Mouse (Mus musculus) neural tube, embryonic 13.5 days (tissue): ENCODE data around the gene AI837181. TPM values are rescaled to one million over a fixed set of nuclear protein-coding genes. Genes with fewer than 3 reads are reported as not detected.
A peak's percentile ranks its signal among the peaks of the same experiment; 100 is the strongest.
"Not testable (repeated sequence)": the region's sequence is repeated elsewhere in the genome, so short reads cannot be mapped to it uniquely, and the experiment has no call there.

ENCODE experiments used
- ATAC-seq: fragments of 200-750 bp; cut with Nextera tagmentation; 2 replicates; pipeline ENCODE4 v1.8.0; 2017; ENCODE audit warnings: low read depth, mild to moderate bottlenecking, moderate TSS enrichment, moderate library complexity
- H3K27ac ChIP-seq: fragments of 300-500 bp; sonication (generic); replicated peaks from 2 replicates; pipeline ENCODE4 v1.5.1; 2015; ENCODE audit warnings: moderate library complexity, mild to moderate bottlenecking, inconsistent platforms
- H3K27me3 ChIP-seq: fragments of 300-500 bp; sonication (generic); 2 replicates; pipeline ENCODE4 v1.6.1; 2015; ENCODE audit warnings: mild to moderate bottlenecking, inconsistent platforms
- H3K36me3 ChIP-seq: fragments of 300-500 bp; sonication (generic); 2 replicates; pipeline ENCODE4 v1.6.1; 2015; ENCODE audit warnings: mild to moderate bottlenecking, inconsistent platforms
- H3K4me1 ChIP-seq: fragments of 300-500 bp; sonication (generic); replicated peaks from 2 replicates; pipeline ENCODE4 v1.6.1; 2015; ENCODE audit warnings: inconsistent platforms
- H3K4me2 ChIP-seq: fragments of 300-500 bp; sonication (generic); 2 replicates; pipeline ENCODE4 v1.6.1; 2015; ENCODE audit warnings: inconsistent platforms, mild to moderate bottlenecking, moderate library complexity
- H3K4me3 ChIP-seq: fragments of 300-500 bp; sonication (generic); 2 replicates; pipeline ENCODE4 v1.5.1; 2015; ENCODE audit warnings: mild to moderate bottlenecking, inconsistent platforms
- H3K9ac ChIP-seq: fragments of 300-500 bp; sonication (generic); 2 replicates; pipeline ENCODE4 v1.6.1; 2015; ENCODE audit warnings: moderate library complexity, mild to moderate bottlenecking, inconsistent platforms
- H3K9me3 ChIP-seq: fragments of 300-500 bp; sonication (generic); 2 replicates; pipeline ENCODE4 v1.6.1; 2016; ENCODE audit warnings: inconsistent platforms
- WGBS: fragments of 180-500 bp; shearing (Covaris S2); methylation state at CpG from one replicate; pipeline ENCODE4 v1.1.7; 2015; 5-methylcytosine and 5-hydroxymethylcytosine counted together
- polyA plus RNA-seq: library from polyadenylated mRNA; unstranded; fragments of >200 nt; fragmentation: Nextera tagmentation; extraction: Ambion mirVana; gene quantifications from 2 replicates; pipeline ENCODE4 v1.2.1, GENCODE M21; 2015

AI837181 gene
- polyA plus RNA-seq, 1 experiment from 2014 or later, result 75.5 TPM

DNA sequence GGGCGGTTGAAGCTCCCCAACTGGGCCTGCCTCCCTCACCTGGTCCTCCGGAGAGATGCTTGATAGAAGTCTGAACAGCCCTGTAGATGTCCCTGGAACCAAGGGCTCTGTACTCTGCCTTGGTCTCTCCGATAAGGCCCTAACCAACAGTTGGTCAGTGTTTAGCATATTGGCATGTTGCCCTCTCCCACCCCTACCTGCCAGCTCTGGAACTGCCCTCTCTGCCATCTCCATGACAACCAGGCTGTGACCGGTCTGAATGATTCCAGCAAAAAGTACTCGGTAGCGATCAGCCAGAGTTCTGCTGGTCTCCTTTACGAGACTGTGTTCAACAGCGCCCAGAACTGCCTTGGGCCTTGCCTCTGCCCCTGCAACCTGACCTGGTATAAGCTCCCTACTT, 22.7 kb upstream of the AI837181 start, which contains the start of gene Tsga10ip:
Tsga10ip (minus strand) TSS at position 234 of the 400 bp plus-strand sequence.
- no peaks in the 10 kb centered on the region for H3K27me3 ChIP-seq
- no peak within 1 kb of the TSS for H3K4me2 ChIP-seq
- no peak within 1 kb of the TSS for H3K4me3 ChIP-seq
- H3K36me3 ChIP-seq, result no peaks in the 10 kb centered on the region
- no peak within 1 kb of the TSS for H3K9ac ChIP-seq
- no peak for ATAC-seq
- WGBS, result 73% methylated on average over 8 of the region's 8 CpGs
- H3K9me3 ChIP-seq, result no peaks in the 10 kb centered on the region
- peaks cover 6% of the 10 kb centered on the region for H3K4me1 ChIP-seq
- no peak within 1 kb of the TSS for H3K27ac ChIP-seq

DNA sequence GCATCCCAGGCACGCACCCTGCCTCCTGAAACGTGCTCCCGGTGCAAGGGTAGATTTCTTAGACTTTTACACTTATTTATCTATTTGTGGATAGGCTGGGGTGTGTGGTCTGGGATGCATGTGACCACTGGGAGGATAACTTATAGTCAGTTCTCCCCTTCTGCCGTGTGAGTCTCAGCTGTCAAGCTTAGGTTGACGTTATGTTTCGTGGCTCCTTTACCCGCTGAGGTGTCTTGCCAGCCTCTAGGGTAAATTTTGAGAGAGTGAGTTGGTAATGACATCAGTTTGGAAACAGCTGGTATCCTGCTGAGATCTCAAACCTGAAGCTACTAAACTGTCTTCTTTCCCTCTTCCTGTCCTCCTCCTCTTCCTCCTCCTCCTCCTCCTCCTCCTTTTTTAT, 19.0 kb upstream of the AI837181 start:
- Histone ChIP-seq H3K27ac (peak overlapping the region; percentile 57), H3K4me1 (peaks cover 19% of the 10 kb centered on the region), H3K4me3 (peak overlapping the region; percentile 35), H3K27me3 (no peaks in the 10 kb centered on the region), H3K9ac (peak overlapping the region; percentile 59), H3K36me3 (no peaks in the 10 kb centered on the region), H3K4me2 (peak overlapping the region; percentile 60), H3K9me3 (no peaks in the 10 kb centered on the region)
- ATAC-seq, result no peak
- WGBS, result 27% methylated on average over 7 of the region's 7 CpGs

DNA sequence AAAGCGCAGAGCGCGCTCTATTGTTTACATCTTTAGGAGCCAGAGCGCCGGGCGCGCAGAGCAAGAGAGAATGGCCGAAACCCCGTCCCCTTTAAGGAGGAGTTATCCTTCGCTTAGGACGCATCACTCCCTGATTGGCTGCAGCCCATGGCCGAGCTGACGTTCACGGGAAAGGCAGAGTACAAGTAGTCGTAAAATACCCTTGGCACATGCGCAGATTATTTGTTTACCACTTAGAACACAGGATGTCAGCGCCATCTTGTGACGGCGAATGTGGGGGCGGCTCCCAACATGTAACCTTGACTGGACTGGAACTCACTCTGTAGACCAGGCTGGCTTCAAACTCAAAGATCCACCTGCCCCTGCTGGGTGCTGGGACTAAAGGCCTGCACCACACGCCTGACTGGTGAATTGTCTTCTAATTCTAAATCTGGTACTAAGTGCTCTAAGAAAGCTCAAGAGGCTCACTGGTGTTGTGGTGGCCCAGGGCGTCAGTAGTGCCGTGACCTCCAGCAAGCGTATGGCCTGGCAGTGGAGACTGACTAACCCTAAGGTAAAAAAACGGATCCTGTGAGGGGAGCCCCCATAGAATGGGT, 18.3 kb upstream of the AI837181 start:
- H3K27me3 ChIP-seq, H3K36me3 ChIP-seq, H3K9me3 ChIP-seq: not testable (repeated sequence)
- peak overlapping the region; percentile 83 for H3K9ac ChIP-seq
- WGBS, result 13% methylated on average over 24 of the region's 25 CpGs
- peak overlapping the region; percentile 91 for H3K27ac ChIP-seq
- peak overlapping the region; percentile 76 for H3K4me2 ChIP-seq
- H3K4me1 ChIP-seq, result peaks cover 19% of the 10 kb centered on the region
- H3K4me3 ChIP-seq, result peak overlapping the region; percentile 59
- ATAC-seq, result peak; percentile 91

DNA sequence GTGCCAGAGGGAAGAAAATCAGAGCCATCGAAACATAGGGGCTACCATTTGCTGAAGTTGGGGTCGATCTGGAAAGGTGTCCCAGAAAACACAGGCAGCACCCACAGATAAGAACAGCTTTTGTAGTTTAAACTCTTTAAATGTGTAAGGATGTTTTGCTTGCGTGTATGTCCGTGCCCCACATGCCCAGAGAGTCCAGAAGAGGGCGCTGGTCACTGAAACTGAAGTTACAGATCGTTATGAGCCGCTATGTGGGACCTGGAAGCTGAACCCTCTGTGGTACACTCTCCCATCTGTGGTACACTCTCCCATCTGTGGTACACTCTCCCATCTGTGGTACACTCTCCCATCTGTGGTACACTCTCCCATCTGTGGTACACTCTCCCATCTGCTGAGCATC, 17.8 kb upstream of the AI837181 start:
- WGBS, result 22% methylated on average over 7 of the region's 7 CpGs
- H3K27me3 ChIP-seq, result no peaks in the 10 kb centered on the region
- peak overlapping the region; percentile 91 for H3K27ac ChIP-seq
- no peaks in the 10 kb centered on the region for H3K36me3 ChIP-seq
- H3K4me1 ChIP-seq, result peaks cover 19% of the 10 kb centered on the region
- peak overlapping the region; percentile 83 for H3K9ac ChIP-seq
- ATAC-seq, result peak; percentile 64
- H3K4me2 ChIP-seq, result peak overlapping the region; percentile 76
- H3K4me3 ChIP-seq, result peak overlapping the region; percentile 59
- no peaks in the 10 kb centered on the region for H3K9me3 ChIP-seq

DNA sequence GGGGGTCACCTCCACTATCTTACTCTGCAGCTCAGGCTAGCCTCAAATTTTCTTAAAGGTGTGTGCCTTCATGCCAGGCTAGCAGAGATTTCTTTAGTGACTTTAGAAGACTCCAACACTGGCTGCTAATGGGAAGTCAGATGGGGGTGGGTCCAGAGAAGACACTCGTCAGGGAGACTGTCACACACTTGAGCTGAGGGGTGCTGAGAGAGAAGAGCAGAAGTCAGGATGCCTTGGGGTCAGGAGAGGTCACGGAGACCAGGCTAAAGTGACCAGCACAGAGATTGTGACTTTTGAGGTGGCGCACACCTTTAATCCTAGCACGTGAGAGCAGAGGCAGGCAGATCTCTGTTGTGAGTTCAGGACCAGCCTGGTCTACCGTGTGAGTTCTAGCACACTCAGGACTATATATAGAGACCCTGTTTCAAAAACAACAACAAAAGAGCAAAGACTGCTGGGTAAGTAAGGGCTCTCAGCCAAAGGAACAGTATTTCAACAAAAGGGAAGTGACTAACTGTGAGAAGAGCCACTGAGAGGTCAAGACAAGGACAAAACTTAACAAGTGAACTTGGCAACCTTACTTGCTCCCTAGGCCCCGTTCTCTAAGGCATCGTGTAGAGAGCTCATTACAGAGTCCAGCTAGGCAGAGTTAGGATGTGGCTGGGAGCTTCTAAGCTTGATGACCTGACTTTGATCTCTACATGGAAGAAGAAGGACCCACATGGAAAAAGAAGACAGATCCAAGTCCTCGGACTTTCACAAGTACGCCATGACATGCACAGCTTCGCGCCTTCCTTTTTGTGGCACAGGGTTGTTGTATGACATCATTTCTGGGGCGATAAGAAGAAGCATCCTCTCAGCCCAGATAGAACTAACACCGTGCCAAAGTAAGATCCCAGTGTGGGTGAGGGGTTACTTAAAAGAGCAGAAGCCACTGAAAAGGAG, 16.6 kb upstream of the AI837181 start:
- no peak overlapping the region for H3K9ac ChIP-seq
- no peaks in the 10 kb centered on the region for H3K27me3 ChIP-seq
- WGBS, result 88% methylated on average over 13 of the region's 13 CpGs
- peaks cover 19% of the 10 kb centered on the region for H3K4me1 ChIP-seq
- ATAC-seq, result no peak
- 0 out of 2 replicates have a peak overlapping the region, but pooled peaks have one; percentile 59 for H3K4me3 ChIP-seq
- H3K36me3 ChIP-seq, result no peaks in the 10 kb centered on the region
- peak overlapping the region; percentile 76 for H3K4me2 ChIP-seq
- H3K9me3 ChIP-seq, result no peaks in the 10 kb centered on the region
- H3K27ac ChIP-seq, result 0 out of 2 replicates have a peak overlapping the region, but pooled peaks have one; percentile 1

DNA sequence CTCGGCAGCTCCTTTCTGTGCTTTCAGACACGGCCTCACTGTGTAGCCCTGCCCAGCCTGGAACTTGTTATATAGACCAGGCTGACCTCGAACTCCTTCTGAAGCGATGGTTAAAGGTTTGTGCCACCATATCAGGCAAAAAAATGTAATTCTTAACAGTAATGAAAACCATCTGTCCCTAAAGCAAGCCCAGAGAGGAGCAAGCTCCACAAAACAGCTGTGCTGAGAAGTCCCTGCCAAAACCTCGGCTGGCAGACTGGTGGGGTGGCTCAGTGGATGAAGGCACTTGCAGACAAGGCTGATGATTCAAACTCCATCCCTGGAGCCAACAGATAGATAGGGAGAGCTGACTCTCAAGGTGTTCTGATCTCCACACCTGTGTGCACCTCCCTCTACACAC, 15.9 kb upstream of the AI837181 start:
- no peaks in the 10 kb centered on the region for H3K36me3 ChIP-seq
- H3K9ac ChIP-seq, result no peak overlapping the region
- no peak overlapping the region for H3K27ac ChIP-seq
- H3K4me1 ChIP-seq, result peaks cover 19% of the 10 kb centered on the region
- WGBS, result 85% methylated on average over 5 of the region's 5 CpGs
- H3K4me2 ChIP-seq, result no peak overlapping the region
- no peak overlapping the region for H3K4me3 ChIP-seq
- no peaks in the 10 kb centered on the region for H3K27me3 ChIP-seq
- no peak for ATAC-seq
- no peaks in the 10 kb centered on the region for H3K9me3 ChIP-seq

DNA sequence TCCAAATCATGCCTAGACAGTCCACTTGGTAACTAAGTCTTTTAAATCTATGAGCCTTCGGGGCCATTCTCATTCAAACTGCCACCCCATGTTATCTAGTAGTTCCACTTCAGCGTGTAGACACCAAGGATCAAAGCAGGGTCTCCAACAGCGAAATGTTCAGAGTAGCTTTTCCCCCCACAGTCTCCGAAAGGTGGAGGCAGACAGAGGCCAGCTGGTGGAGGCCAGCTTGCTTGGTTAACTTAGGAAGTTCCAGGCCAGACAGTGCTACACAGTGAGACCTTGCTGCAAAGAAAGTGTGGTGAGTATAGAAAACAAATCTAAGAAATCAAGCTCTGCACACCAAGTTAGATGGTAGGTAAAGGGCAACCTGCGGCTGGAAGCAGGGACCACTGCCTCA, 14.3 kb upstream of the AI837181 start:
- Histone ChIP-seq H3K4me1 (peaks cover 18% of the 10 kb centered on the region), H3K27ac (no peak overlapping the region), H3K9me3 (no peaks in the 10 kb centered on the region), H3K27me3 (no peaks in the 10 kb centered on the region), H3K9ac (no peak overlapping the region), H3K4me3 (no peak overlapping the region), H3K4me2 (no peak overlapping the region), H3K36me3 (no peaks in the 10 kb centered on the region)
- no peak for ATAC-seq
- WGBS, result 85% methylated on average over 5 of the region's 5 CpGs

DNA sequence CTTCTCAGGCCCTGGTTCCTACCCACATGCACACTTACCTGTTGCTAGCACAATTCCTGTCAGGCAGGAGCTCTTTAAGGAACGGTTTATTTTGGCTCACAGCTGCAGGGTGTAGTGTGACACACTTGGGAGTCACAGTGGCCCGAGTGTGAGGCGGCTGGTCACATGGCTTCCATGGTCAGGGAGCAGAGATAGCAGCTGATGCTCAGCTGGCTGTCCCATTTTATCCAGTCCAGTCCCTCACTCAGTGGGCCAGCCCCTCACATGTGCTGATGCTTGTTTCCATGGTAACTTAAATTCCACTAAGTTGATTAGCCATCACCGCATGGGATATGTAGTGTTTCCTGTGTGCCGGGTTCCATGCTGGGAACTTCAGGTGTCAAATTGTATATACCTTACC, 13.0 kb upstream of the AI837181 start:
- Histone ChIP-seq H3K9ac (no peak overlapping the region), H3K4me2 (no peak overlapping the region), H3K27me3 (no peaks in the 10 kb centered on the region), H3K4me3 (no peak overlapping the region), H3K27ac (no peak overlapping the region), H3K9me3 (no peaks in the 10 kb centered on the region), H3K4me1 (peaks cover 14% of the 10 kb centered on the region), H3K36me3 (no peaks in the 10 kb centered on the region)
- 69% methylated on average over 5 of the region's 5 CpGs for WGBS
- no peak for ATAC-seq

DNA sequence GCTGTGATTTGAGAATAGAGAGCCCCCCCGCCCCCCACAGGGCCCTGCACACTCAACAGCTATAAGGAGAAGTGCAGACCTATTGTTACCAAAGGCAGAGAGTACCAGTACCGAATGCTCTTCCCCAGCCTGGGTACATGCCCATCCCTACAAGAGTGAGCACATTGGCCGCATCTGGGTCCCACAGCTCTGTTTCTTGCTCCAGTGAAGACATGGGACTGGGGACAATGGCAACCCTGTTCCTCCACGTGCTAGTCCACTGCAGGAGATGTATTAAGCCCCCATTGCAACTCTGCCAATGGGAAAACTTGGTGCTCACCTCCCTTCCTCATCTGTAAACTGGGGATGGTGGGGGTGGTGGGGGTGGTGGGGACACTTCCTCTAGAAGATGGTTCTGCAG, 11.1 kb upstream of the AI837181 start:
- H3K27ac ChIP-seq, result no peak overlapping the region
- H3K4me2 ChIP-seq, result no peak overlapping the region
- H3K9me3 ChIP-seq, result no peaks in the 10 kb centered on the region
- no peak overlapping the region for H3K9ac ChIP-seq
- no peaks in the 10 kb centered on the region for H3K27me3 ChIP-seq
- WGBS, result 76% methylated on average over 4 of the region's 4 CpGs
- no peak overlapping the region for H3K4me3 ChIP-seq
- no peaks in the 10 kb centered on the region for H3K4me1 ChIP-seq
- ATAC-seq, result no peak
- no peaks in the 10 kb centered on the region for H3K36me3 ChIP-seq

DNA sequence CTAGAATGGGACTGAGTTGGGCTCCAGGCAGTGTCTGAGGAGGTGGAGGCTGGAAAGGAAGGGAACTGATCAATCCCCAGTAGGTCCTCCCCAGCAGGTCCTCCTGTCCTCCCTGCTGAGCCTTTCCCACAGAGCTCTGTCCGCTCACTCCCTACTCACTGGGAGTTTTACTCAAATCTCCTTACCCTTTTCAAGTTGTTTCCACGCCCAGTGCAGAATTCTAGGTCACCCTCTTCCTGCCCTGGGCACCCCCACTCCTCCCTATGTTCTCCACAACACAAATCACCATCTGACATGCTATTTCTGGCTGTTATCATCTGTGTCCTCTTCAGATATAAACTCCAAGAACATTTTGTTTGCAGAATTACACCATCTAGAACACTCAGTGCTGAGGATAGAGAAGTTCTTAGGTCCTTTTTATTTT, 10.4 kb upstream of the AI837181 start:
- H3K4me3 ChIP-seq, result no peak overlapping the region
- WGBS, result 77% methylated on average over 2 of the region's 2 CpGs
- no peaks in the 10 kb centered on the region for H3K27me3 ChIP-seq
- H3K36me3 ChIP-seq, result peaks cover 2% of the 10 kb centered on the region
- no peaks in the 10 kb centered on the region for H3K4me1 ChIP-seq
- H3K4me2 ChIP-seq, result no peak overlapping the region
- no peak overlapping the region for H3K9ac ChIP-seq
- ATAC-seq, result no peak
- H3K9me3 ChIP-seq, result no peaks in the 10 kb centered on the region
- no peak overlapping the region for H3K27ac ChIP-seq

DNA sequence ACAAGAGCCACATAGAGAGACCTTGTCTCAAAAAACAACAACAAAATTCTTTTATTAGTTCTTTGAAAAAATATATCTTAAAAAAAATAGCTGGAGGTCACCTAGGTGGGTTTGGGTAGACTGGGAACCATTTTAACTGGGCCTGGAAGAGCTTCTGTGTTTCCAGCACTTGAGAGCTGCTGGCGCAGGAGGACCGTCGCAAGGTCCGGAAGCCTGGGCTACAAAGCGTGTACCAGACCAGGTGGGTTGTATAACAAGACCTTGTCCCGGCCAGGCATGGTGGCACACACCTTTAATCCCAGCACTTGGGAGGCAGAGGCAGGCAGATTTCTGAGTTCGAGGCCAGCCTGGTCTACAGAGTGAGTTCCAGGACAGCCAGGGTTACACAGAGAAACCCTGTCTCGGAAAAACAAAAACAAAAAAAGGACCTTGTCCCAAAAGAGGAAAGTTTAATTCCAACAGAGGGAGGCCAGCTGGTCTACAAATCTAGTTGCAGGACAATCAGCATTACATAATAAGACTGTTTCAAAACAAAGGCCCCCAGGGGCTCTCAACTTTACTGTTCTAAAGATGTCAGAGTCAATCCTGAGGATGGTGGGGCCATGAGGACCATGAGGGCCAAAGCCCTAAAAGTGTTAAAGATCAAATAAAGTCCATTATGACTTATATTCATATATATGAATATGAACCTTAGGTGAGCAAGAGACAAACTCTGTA, 6.0 kb upstream of the AI837181 start:
- H3K9me3 ChIP-seq, result no peaks in the 10 kb centered on the region
- no peak overlapping the region for H3K9ac ChIP-seq
- H3K36me3 ChIP-seq, result peaks cover 38% of the 10 kb centered on the region
- 92% methylated on average over 8 of the region's 8 CpGs for WGBS
- H3K27me3 ChIP-seq, result no peaks in the 10 kb centered on the region
- no peak overlapping the region for H3K4me2 ChIP-seq
- H3K27ac ChIP-seq, result no peak overlapping the region
- H3K4me3 ChIP-seq, result no peak overlapping the region
- peaks cover 19% of the 10 kb centered on the region for H3K4me1 ChIP-seq
- no peak for ATAC-seq

DNA sequence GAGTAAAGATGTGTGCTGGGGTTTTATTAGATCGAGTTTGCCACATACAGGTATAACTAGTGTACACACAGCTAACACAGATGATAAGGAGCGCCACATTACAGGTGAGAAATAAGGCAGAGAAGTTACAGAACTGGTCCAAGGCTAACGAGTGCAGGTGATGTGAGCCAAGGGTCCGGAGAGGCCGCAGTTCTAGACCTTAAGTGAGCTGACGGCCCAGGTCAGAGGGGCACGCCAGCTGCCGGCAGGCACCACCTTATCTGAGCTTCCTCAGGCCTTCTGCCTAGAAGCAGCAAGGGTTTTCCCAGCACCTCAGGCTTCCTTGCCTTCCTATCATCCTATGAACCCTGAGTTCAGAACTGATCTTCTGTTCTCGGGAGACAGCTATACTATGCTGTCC, 5.3 kb upstream of the AI837181 start:
- Histone ChIP-seq H3K9me3 (no peaks in the 10 kb centered on the region), H3K4me3 (no peak overlapping the region), H3K27ac (no peak overlapping the region), H3K27me3 (no peaks in the 10 kb centered on the region), H3K9ac (no peak overlapping the region), H3K36me3 (peaks cover 38% of the 10 kb centered on the region), H3K4me1 (peaks cover 23% of the 10 kb centered on the region), H3K4me2 (no peak overlapping the region)
- ATAC-seq, result no peak
- whole genome bisulfite sequencing, result 90% methylated on average over 9 of the region's 9 CpGs
